Mouse (Mus musculus) small intestine, adult 2 months (tissue): ENCODE measurements around the gene Nfatc2.

Source experiments
- CTCF ChIP-seq: fragments of 200-500 bp; IDR thresholded peaks from 2 replicates; pipeline ENCODE4 v1.5.1; 2012; ENCODE audit warnings: low read depth, mild to moderate bottlenecking, control low read depth, inconsistent platforms, low read length, moderate library complexity, mixed read lengths; ENCODE audit not compliant: insufficient replicate concordance, insufficient read length; ENCODE audit errors: extremely low read depth
- POLR2A ChIP-seq: fragments of 200-500 bp; IDR thresholded peaks from 2 replicates; pipeline ENCODE4 v1.6.1; 2012; ENCODE audit warnings: low read depth, mild to moderate bottlenecking, control low read depth, inconsistent platforms, low read length, moderate library complexity

- no peak for TF ChIP-seq CTCF
- no peak for TF ChIP-seq POLR2A
Measured at GRCm38 (mm10) chr2:168539594-168540222, 61.7 kb downstream of the Nfatc2 start.
